Mouse (Mus musculus) kidney, adult 2 months (tissue): Measurements from ENCODE around the gene Commd7. TPM values are rescaled to one million over a fixed set of nuclear protein-coding genes. Genes with fewer than 3 reads are reported as not detected.

Source experiments
- DNase-seq: peaks from one replicate; pipeline ENCODE4 v3.0.0; 2021
- H3K27ac ChIP-seq: fragments of 200-500 bp; 2 replicates; pipeline ENCODE4 v1.5.1; 2012; ENCODE audit warnings: low read depth, low read length, control low read depth, inconsistent platforms; ENCODE audit not compliant: insufficient read depth
- H3K27me3 ChIP-seq: fragments of 200-500 bp; replicated peaks from 2 replicates; pipeline ENCODE4 v1.6.1; 2012; ENCODE audit warnings: mild to moderate bottlenecking, moderate library complexity, low read length, inconsistent platforms; ENCODE audit not compliant: control insufficient read depth, insufficient read depth
- H3K36me3 ChIP-seq: fragments of 200-500 bp; 2 replicates; pipeline ENCODE4 v1.6.1; 2012; ENCODE audit warnings: mild to moderate bottlenecking, moderate library complexity, low read length, inconsistent platforms; ENCODE audit not compliant: control insufficient read depth, insufficient read depth
- H3K4me1 ChIP-seq: fragments of 200-500 bp; 2 replicates; pipeline ENCODE4 v1.6.1; 2011; ENCODE audit warnings: low read length; ENCODE audit not compliant: control insufficient read depth, insufficient read depth
- H3K4me3 ChIP-seq: fragments of 200-500 bp; 2 replicates; pipeline ENCODE4 v1.5.1; 2011; ENCODE audit warnings: mild to moderate bottlenecking, low read depth, low read length, control low read depth; ENCODE audit not compliant: insufficient read depth
- CTCF ChIP-seq: fragments of 200-500 bp; conservative IDR thresholded peaks from 2 replicates; pipeline ENCODE4 v1.5.1; 2011; ENCODE audit warnings: low read depth, mild to moderate bottlenecking, control low read depth, low read length, moderate library complexity, mixed read lengths; ENCODE audit not compliant: insufficient read depth, insufficient read length
- POLR2A ChIP-seq: fragments of 200-500 bp; IDR thresholded peaks from one replicate; pipeline ENCODE4 v1.6.1; 2011; ENCODE audit warnings: low read depth, low read length, control low read depth
- WGBS: fragments of 180-500 bp; shearing (Covaris S2); methylation state at CpG from one replicate; pipeline ENCODE4 v1.1.7; 2018; 5-methylcytosine and 5-hydroxymethylcytosine counted together
- polyA plus RNA-seq: library from polyadenylated mRNA; depleted of rRNA; stranded (reverse); fragments of >200 nt; gene quantifications from 2 replicates; pipeline ENCODE4 v1.2.3, GENCODE M21; 2012; rRNA removed

Commd7 gene
- polyA plus RNA-seq, 1 experiment: 22.3 TPM

- no peak for TF ChIP-seq POLR2A
- TF ChIP-seq CTCF: no peak
- no peaks in the 10 kb centered on the region for H3K36me3 ChIP-seq
- no peaks in the 10 kb centered on the region for H3K4me1 ChIP-seq
- WGBS: 89% methylated on average over 4 of the region's 4 CpGs
- no peak for DNase-seq
- no peak overlapping the region for H3K4me3 ChIP-seq
- H3K27ac ChIP-seq: no peak overlapping the region
- no peaks in the 10 kb centered on the region for H3K27me3 ChIP-seq
Observed at GRCm38 (mm10) chr2:153568013-153568412, 64.6 kb downstream of the Commd7 start.

Other genes starting within 250 kb of the Commd7 start
- gene 4930404H24Rik, start 140.0 kb downstream of the Commd7 start, polyA plus RNA-seq: not detected in 2 replicates
- 11.9 and 14.5 TPM in 2 replicates for gene Nol4l, start 102.8 kb downstream of the Commd7 start, polyA plus RNA-seq
- 1.3 and 1.7 TPM in 2 replicates for gene Dnmt3b, start 16.7 kb upstream of the Commd7 start, polyA plus RNA-seq
- gene Dnmt3c, start 63.9 kb upstream of the Commd7 start, polyA plus RNA-seq: 0.07 TPM in 1 of 2 replicates, not detected in the other
- 8.2 and 11.2 TPM in 2 replicates for gene Mapre1, start 108.5 kb upstream of the Commd7 start, polyA plus RNA-seq
- 0.14 and 0.20 TPM in 2 replicates for gene Efcab8, start 147.2 kb upstream of the Commd7 start, polyA plus RNA-seq
- gene Sun5, start 238.3 kb upstream of the Commd7 start, polyA plus RNA-seq: not detected in 2 replicates
- not detected in 2 replicates for gene Bpifb2, start 242.3 kb upstream of the Commd7 start, polyA plus RNA-seq